Mouse (Mus musculus): ENCODE results near the gene H2-Q2. TPM values are rescaled to one million over a fixed set of nuclear protein-coding genes. Genes with fewer than 3 reads are reported as not detected.
A peak's percentile ranks its signal among the peaks of the same experiment; 100 is the strongest.
"Not testable (repeated sequence)": the region's sequence is repeated elsewhere in the genome, so short reads cannot be mapped to it uniquely, and the experiment has no call there.

H2-Q2 gene
- polyA plus RNA-seq, 1 experiment: 170 TPM

DNA sequence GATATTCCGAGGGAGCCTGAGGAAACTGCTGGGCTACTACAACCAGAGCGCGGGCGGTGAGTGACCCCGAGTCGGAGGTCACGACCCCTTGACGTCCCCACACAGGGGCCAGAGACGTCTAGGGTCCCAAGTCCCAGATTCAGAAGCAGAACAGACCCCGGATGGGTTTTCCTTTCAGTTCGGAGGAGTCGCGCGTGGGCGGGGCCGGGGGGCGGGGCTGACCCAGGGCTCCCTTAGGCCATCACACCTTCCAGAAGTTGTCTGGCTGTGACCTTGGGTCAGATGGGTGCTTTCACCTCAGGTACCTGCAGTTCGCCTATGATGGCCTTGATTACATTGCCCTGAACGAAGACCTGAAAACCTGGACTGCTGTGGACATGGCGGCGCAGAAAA lies 17.4 kb downstream of the H2-Q2 start:
- Histone ChIP-seq H3K27me3 (ENCODE audit: control insufficient read depth, insufficient read depth, low read length) (no peaks in the 10 kb centered on the region), H3K36me3 (ENCODE audit: control insufficient read depth, insufficient read depth, low read length) (no peaks in the 10 kb centered on the region), H3K4me3 (ENCODE audit: control insufficient read depth, insufficient read depth, low read length) (peak overlapping the region; percentile 53), H3K4me1 (replicated peaks; ENCODE audit: control insufficient read depth, insufficient read depth, low read length) (peaks cover 31% of the 10 kb centered on the region), H3K27ac (ENCODE audit: control insufficient read depth, insufficient read depth, low read length) (no peak overlapping the region)
- no peak for DNase-seq
- TF ChIP-seq CTCF (IDR thresholded peaks at IDR 0.05; ENCODE audit: borderline replicate concordance, control insufficient read depth, extremely low read depth, insufficient read depth, low read length, poor library complexity): no peak
- TF ChIP-seq POLR2A (IDR thresholded peaks at IDR 0.05; ENCODE audit: control insufficient read depth, extremely low read depth, insufficient read depth, low read length, poor library complexity): no peak
- 24% methylated on average over 21 of the region's 21 CpGs for WGBS

DNA sequence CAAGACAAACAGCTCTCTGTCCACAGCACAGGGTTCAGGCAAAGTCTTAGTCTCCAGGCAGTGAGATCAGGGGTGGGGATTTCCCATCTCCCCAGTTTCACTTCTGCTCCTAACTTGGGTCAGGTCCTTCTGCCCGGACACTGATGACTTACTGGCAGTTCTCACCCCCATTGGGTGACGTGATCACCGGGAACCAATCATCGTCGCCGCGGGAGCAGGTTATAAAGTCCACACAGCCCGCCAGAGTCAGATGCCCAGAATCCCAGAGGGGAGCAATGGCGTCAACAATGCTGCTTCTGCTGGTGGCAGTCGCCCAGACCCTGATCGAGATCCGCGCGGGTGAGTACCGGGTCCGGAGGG lies 37.3 kb downstream of the H2-Q2 start, which contains the start of gene H2-Q4:
TSS of gene H2-Q4 (plus strand) at position 249 of the 360 bp plus-strand sequence.
- H3K36me3 ChIP-seq (ENCODE audit: control insufficient read depth, insufficient read depth, low read length): no peaks in the 10 kb centered on the region
- H3K27me3 ChIP-seq (ENCODE audit: control insufficient read depth, insufficient read depth, low read length): no peaks in the 10 kb centered on the region
- peak within 1 kb of the TSS; percentile 92 for H3K4me3 ChIP-seq (ENCODE audit: control insufficient read depth, insufficient read depth, low read length)
- TF ChIP-seq CTCF (IDR thresholded peaks at IDR 0.05; ENCODE audit: borderline replicate concordance, control insufficient read depth, extremely low read depth, insufficient read depth, low read length, poor library complexity) (0 out of 2 replicates have a peak, but pooled peaks have one; percentile 20), POLR2A (IDR thresholded peaks at IDR 0.05; ENCODE audit: control insufficient read depth, extremely low read depth, insufficient read depth, low read length, poor library complexity) (peak; percentile 93)
- H3K27ac ChIP-seq (ENCODE audit: control insufficient read depth, insufficient read depth, low read length): peak within 1 kb of the TSS; percentile 26; the same call in 1 of the 2 replicates
- DNase-seq: peak; percentile 95
- H3K4me1 ChIP-seq (replicated peaks; ENCODE audit: control insufficient read depth, insufficient read depth, low read length): peaks cover 10% of the 10 kb centered on the region
- WGBS: under 1% methylated on average over 16 of the region's 16 CpGs

DNA sequence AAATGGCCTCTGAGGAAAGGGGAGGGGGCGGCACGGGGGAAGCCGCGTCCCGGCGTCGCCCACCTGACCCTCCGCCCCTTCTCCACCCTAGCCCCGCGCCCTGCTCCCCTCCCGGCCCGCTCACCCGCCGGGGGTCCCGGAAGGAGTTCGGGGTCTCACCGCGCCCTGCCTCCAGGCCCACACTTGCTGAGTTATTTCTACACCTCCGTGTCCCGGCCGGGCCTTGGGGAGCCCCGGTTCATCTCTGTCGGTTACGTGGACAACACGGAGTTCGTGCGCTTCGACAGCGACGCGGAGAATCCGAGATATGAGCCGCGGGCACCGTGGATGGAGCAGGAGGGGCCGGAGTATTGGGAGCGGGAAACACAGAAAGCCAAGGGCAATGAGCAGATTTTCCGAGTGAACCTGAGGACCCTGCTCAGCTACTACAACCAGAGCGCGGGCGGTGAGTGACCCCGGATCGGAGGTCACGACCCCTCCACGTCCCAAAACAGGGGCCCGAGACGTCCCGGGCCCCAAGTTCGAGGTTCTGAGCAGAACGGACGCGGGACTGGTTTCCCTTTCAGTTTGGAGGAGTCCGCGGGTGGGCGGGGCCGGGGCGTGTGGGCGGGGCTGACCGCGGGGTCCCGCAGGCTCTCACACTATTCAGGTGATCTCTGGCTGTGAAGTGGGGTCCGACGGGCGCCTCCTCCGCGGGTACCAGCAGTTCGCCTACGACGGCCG lies 37.8 kb downstream of the H2-Q2 start:
- H3K36me3 ChIP-seq (ENCODE audit: control insufficient read depth, insufficient read depth, low read length): no peaks in the 10 kb centered on the region; the same call in 1 of the 2 replicates
- H3K4me3 ChIP-seq (ENCODE audit: control insufficient read depth, insufficient read depth, low read length): peak overlapping the region; percentile 92
- peak; percentile 58 for DNase-seq
- peak overlapping the region; percentile 2; the same call in 1 of the 2 replicates for H3K27ac ChIP-seq (ENCODE audit: control insufficient read depth, insufficient read depth, low read length)
- no peaks in the 10 kb centered on the region for H3K27me3 ChIP-seq (ENCODE audit: control insufficient read depth, insufficient read depth, low read length)
- peaks cover 10% of the 10 kb centered on the region for H3K4me1 ChIP-seq (replicated peaks; ENCODE audit: control insufficient read depth, insufficient read depth, low read length)
- under 1% methylated on average over 70 of the region's 70 CpGs for WGBS
- TF ChIP-seq CTCF (IDR thresholded peaks at IDR 0.05; ENCODE audit: borderline replicate concordance, control insufficient read depth, extremely low read depth, insufficient read depth, low read length, poor library complexity) (0 out of 2 replicates have a peak, but pooled peaks have one; percentile 3), POLR2A (IDR thresholded peaks at IDR 0.05; ENCODE audit: control insufficient read depth, extremely low read depth, insufficient read depth, low read length, poor library complexity) (no peak)

DNA sequence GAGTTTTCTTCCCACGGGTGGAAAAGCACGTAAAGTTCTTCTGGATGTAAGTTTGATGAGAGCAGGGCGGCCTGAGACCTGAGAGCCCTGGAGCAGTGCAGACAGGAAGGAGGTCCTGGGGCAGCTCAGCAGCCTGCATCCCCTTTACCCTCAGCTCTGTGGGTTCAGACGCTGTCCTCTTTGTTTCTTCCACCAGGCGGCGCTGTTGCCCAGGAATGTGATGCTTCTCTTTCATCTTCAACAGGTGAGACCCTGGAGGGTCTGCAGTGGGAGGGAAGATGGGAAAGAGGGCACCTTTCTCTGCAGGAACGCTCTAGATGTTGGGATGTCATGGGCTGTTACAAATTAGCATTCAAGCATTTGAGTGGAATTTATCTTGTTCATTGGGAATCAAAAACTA lies 47.8 kb downstream of the H2-Q2 start:
- peak; percentile 75 for DNase-seq
- H3K27me3 ChIP-seq (ENCODE audit: control insufficient read depth, insufficient read depth, low read length); H3K27ac ChIP-seq (ENCODE audit: control insufficient read depth, insufficient read depth, low read length); H3K4me1 ChIP-seq (replicated peaks; ENCODE audit: control insufficient read depth, insufficient read depth, low read length); H3K36me3 ChIP-seq (ENCODE audit: control insufficient read depth, insufficient read depth, low read length); H3K4me3 ChIP-seq (ENCODE audit: control insufficient read depth, insufficient read depth, low read length): not testable (repeated sequence)
- 10% methylated on average over 7 of the region's 7 CpGs for WGBS
- 0 out of 2 replicates have a peak, but pooled peaks have one; percentile 16 for TF ChIP-seq CTCF (IDR thresholded peaks at IDR 0.05; ENCODE audit: borderline replicate concordance, control insufficient read depth, extremely low read depth, insufficient read depth, low read length, poor library complexity)

DNA sequence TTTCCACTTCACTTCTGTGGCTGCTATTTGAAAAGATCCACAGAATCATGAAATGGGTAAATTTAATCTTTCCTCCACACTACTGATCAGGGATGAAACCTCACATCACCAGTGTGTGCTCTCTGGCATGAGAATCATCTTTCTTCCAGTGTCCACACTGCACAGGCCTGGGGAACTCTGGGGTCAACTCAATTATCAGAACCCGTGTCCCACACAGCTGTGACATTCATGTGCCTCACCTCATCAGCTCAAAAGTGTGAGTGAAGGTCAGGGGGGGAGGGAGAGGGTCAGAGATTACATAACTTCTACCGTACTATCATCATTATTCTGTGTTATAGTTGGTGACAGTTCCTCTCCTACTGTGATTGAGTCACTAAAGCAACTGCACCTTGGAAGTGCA lies 50.6 kb downstream of the H2-Q2 start:
- not testable (repeated sequence) for H3K27me3 ChIP-seq (ENCODE audit: control insufficient read depth, insufficient read depth, low read length); H3K27ac ChIP-seq (ENCODE audit: control insufficient read depth, insufficient read depth, low read length); DNase-seq; H3K36me3 ChIP-seq (ENCODE audit: control insufficient read depth, insufficient read depth, low read length); H3K4me3 ChIP-seq (ENCODE audit: control insufficient read depth, insufficient read depth, low read length); H3K4me1 ChIP-seq (replicated peaks; ENCODE audit: control insufficient read depth, insufficient read depth, low read length)
- WGBS: 89% methylated on average over 2 of the region's 2 CpGs

DNA sequence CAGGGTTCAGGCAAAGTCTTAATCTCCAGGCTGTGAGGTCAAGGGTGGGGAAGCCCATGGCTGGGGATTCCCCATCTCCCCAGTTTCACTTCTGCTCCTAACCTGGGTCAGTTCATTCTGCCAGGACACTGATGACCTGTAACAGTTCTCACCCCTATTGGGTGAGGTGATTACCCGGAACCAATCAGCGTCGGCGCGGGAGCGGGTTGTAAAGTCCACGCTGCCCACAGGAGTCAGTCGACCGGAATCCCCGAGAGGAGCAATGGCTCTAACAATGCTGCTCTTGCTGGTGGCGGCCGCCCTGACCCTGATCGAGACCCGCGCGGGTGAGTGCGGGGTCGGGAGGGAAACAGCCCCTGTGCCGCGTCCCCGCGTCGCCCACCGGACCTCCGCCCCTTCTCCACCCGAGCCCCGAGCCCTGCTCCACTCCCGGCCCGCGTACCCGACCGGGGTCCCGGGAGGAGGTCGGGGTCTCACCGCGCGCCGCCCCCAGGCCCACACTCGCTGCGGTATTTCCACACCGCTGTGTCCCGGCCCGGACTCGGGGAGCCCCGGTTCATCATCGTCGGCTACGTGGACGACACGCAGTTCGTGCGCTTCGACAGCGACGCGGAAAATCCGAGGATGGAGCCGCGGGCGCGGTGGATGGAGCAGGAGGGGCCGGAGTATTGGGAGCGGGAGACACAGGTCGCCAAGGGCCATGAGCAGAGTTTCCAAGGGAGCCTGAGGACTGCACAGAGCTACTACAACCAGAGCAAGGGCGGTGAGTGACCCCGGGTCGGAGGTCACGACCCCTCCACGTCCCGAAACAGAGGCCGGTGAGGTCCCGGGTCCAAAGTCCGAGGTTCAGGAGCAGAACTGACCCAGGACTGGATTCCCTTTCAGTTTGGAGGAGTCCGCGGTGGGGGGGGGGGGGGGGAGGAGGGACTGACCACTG lies 52.1 kb downstream of the H2-Q2 start:
- not testable (repeated sequence) for H3K36me3 ChIP-seq (ENCODE audit: control insufficient read depth, insufficient read depth, low read length); DNase-seq; H3K4me1 ChIP-seq (replicated peaks; ENCODE audit: control insufficient read depth, insufficient read depth, low read length); H3K27me3 ChIP-seq (ENCODE audit: control insufficient read depth, insufficient read depth, low read length); H3K27ac ChIP-seq (ENCODE audit: control insufficient read depth, insufficient read depth, low read length)
- WGBS: 3% methylated on average over 63 of the region's 75 CpGs
- H3K4me3 ChIP-seq (ENCODE audit: control insufficient read depth, insufficient read depth, low read length): peak overlapping the region; percentile 31

Other genes with a start within 250 kb of the H2-Q2 start
- 0.27 TPM in 1 of 2 replicates, not detected in the other for gene Ly6g5c, start 234.0 kb upstream of the H2-Q2 start, polyA plus RNA-seq (2012; rRNA removed)
- 5.9 and 8.3 TPM in 2 replicates for gene Ly6g5b, start 226.8 kb upstream of the H2-Q2 start, polyA plus RNA-seq (2012; rRNA removed)
- 35.2 and 37.8 TPM in 2 replicates for gene Gpank1, start 220.8 kb upstream of the H2-Q2 start, polyA plus RNA-seq (2012; rRNA removed)
- 500 and 515 TPM in 2 replicates for gene Csnk2b, start 220.2 kb upstream of the H2-Q2 start, polyA plus RNA-seq (2012; rRNA removed)
- 12.9 and 16.0 TPM in 2 replicates for gene D17H6S53E, start 215.9 kb upstream of the H2-Q2 start, polyA plus RNA-seq (2012; rRNA removed)
- gene Apom, start 210.2 kb upstream of the H2-Q2 start, polyA plus RNA-seq (2012; rRNA removed): 0.55 and 0.85 TPM in 2 replicates
- 411 TPM in 2 replicates for gene Bag6, start 207.1 kb upstream of the H2-Q2 start, polyA plus RNA-seq (2012; rRNA removed)
- 770 and 778 TPM in 2 replicates for gene Prrc2a, start 177.3 kb upstream of the H2-Q2 start, polyA plus RNA-seq (2012; rRNA removed)
- gene Aif1, start 166.2 kb upstream of the H2-Q2 start, polyA plus RNA-seq (2012; rRNA removed): 5.4 and 8.9 TPM in 2 replicates
- 30.7 and 49.6 TPM in 2 replicates for gene Lst1, start 153.8 kb upstream of the H2-Q2 start, polyA plus RNA-seq (2012; rRNA removed)
- gene Ltb, start 147.8 kb upstream of the H2-Q2 start, polyA plus RNA-seq (2012; rRNA removed): 358 and 375 TPM in 2 replicates
- 11.3 and 11.4 TPM in 2 replicates for gene Tnf, start 140.2 kb upstream of the H2-Q2 start, polyA plus RNA-seq (2012; rRNA removed)
- 14.4 and 14.5 TPM in 2 replicates for gene Lta, start 136.9 kb upstream of the H2-Q2 start, polyA plus RNA-seq (2012; rRNA removed)
- 0.29 TPM in 1 of 2 replicates, not detected in the other for gene Gm16181, start 121.4 kb upstream of the H2-Q2 start, polyA plus RNA-seq (2012; rRNA removed)
- gene Atp6v1g2, start 108.6 kb upstream of the H2-Q2 start, polyA plus RNA-seq (2012; rRNA removed): 7.9 TPM in 2 replicates
- gene Nfkbil1, start 106.5 kb upstream of the H2-Q2 start, polyA plus RNA-seq (2012; rRNA removed): 34.2 and 41.3 TPM in 2 replicates
- 778 and 831 TPM in 2 replicates for gene Ddx39b, start 100.5 kb upstream of the H2-Q2 start, polyA plus RNA-seq (2012; rRNA removed)
- 873 and 1,061 TPM in 2 replicates for gene H2-D1, start 79.5 kb upstream of the H2-Q2 start, polyA plus RNA-seq (2012; rRNA removed)
- 4.6 and 6.7 TPM in 2 replicates for gene H2-Q1, start 21.8 kb upstream of the H2-Q2 start, polyA plus RNA-seq (2012; rRNA removed)
- 272 and 274 TPM in 2 replicates for gene H2-Q4, start 37.4 kb downstream of the H2-Q2 start, polyA plus RNA-seq (2012; rRNA removed)
- gene H2-Q6, start 82.6 kb downstream of the H2-Q2 start, polyA plus RNA-seq (2012; rRNA removed): 115 and 165 TPM in 2 replicates
- 412 and 617 TPM in 2 replicates for gene H2-Q7, start 96.9 kb downstream of the H2-Q2 start, polyA plus RNA-seq (2012; rRNA removed)
- 15.3 and 18.6 TPM in 2 replicates for gene H2-Q10, start 127.8 kb downstream of the H2-Q2 start, polyA plus RNA-seq (2012; rRNA removed)
- gene Pou5f1, start 163.8 kb downstream of the H2-Q2 start, polyA plus RNA-seq (2012; rRNA removed): 0.50 and 0.71 TPM in 2 replicates
- 64.4 and 92.6 TPM in 2 replicates for gene Tcf19, start 174.6 kb downstream of the H2-Q2 start, polyA plus RNA-seq (2012; rRNA removed)
- gene Cchcr1, start 174.9 kb downstream of the H2-Q2 start, polyA plus RNA-seq (2012; rRNA removed): 19.3 and 19.5 TPM in 2 replicates
- gene Psors1c2, start 191.0 kb downstream of the H2-Q2 start, polyA plus RNA-seq (2012; rRNA removed): 10.2 and 11.2 TPM in 2 replicates
- 1.8 and 3.3 TPM in 2 replicates for gene Cdsn, start 209.9 kb downstream of the H2-Q2 start, polyA plus RNA-seq (2012; rRNA removed)
- 0.58 and 0.59 TPM in 2 replicates for gene 2300002M23Rik, start 225.2 kb downstream of the H2-Q2 start, polyA plus RNA-seq (2012; rRNA removed)